Mouse (Mus musculus) v-Abl transformed pro-B cells (cell line): ENCODE measurements at regions not wholly inside any gene's neighbourhood (a gene's known extent, or its start where the extent isn't known, plus 50 kb on each side); places are given as distances from the start of the nearest gene placed in this dataset.

Experiments
- in situ Hi-C, 2 experiments: fragments of 400-800 bp; cut with MboI; formaldehyde crosslinking; loops; one replicate each; pipeline ENCODE4 v1.15.1; 2025; ENCODE audit not compliant: unreplicated experiment in 2 of 2

- in situ Hi-C loops: loop anchor here (5.0 to 25.0 kb wide), 5 partner anchors 47 to 1977 kb away; partner anchors contain the start of gene 1190002N15Rik (in 1 of the 2)
Observed at GRCm38 (mm10) chr9:94589672-94590071, 51.8 kb upstream of the 1190002N15Rik start.

GRCm38 (mm10) chr9:94604993-94605392 is 64.7 kb upstream of the Slc9a9 start:
- in situ Hi-C loops: loop anchor here (25.0 kb wide), 4 partner anchors 818 to 1743 kb away; no protein-coding TSS in a partner anchor

GRCm38 (mm10) chr9:94606422-94606821 is 63.3 kb upstream of the Slc9a9 start:
- in situ Hi-C loops: loop anchor here (25.0 kb wide), 4 partner anchors 819 to 1744 kb away; no protein-coding TSS in a partner anchor

- in situ Hi-C loops: loop anchor here (25.0 kb wide), 4 partner anchors 820 to 1745 kb away; no protein-coding TSS in a partner anchor
Observed at GRCm38 (mm10) chr9:94607011-94607749, 62.5 kb upstream of the Slc9a9 start.

GRCm38 (mm10) chr9:94607750-94608106 is 62.0 kb upstream of the Slc9a9 start:
- in situ Hi-C loops: loop anchor here (25.0 kb wide), 4 partner anchors 820 to 1745 kb away; no protein-coding TSS in a partner anchor

- in situ Hi-C loops: loop anchor here (5.0 to 25.0 kb wide), 8 partner anchors 92 to 1995 kb away; no protein-coding TSS in a partner anchor
Observed at GRCm38 (mm10) chr9:94610101-94610500, 59.6 kb upstream of the Slc9a9 start.

GRCm38 (mm10) chr9:94610600-94611337 is 58.9 kb upstream of the Slc9a9 start:
- in situ Hi-C loops: loop anchor here (5.0 to 25.0 kb wide), 8 partner anchors 92 to 1996 kb away; no protein-coding TSS in a partner anchor

GRCm38 (mm10) chr9:94613891-94614671 is 55.6 kb upstream of the Slc9a9 start:
- in situ Hi-C loops: loop anchor here (5.0 to 25.0 kb wide), 8 partner anchors 88 to 1999 kb away; no protein-coding TSS in a partner anchor

- in situ Hi-C loops: loop anchor here (10.0 to 25.0 kb wide), 7 partner anchors 180 to 2000 kb away; no protein-coding TSS in a partner anchor
Observed at GRCm38 (mm10) chr9:94615205-94615604, 54.5 kb upstream of the Slc9a9 start.

GRCm38 (mm10) chr9:94618079-94618786 is 51.5 kb upstream of the Slc9a9 start:
- in situ Hi-C loops: loop anchor here (10.0 to 25.0 kb wide), 7 partner anchors 183 to 2003 kb away; no protein-coding TSS in a partner anchor
